Mouse (Mus musculus) mammary gland, adult 2 months (tissue): ENCODE results near the gene Gm3411. TPM values are rescaled to one million over a fixed set of nuclear protein-coding genes. Genes with fewer than 3 reads are reported as not detected.

Experiments used
- polyA plus RNA-seq: library from polyadenylated mRNA; depleted of rRNA; stranded (reverse); fragments of >200 nt; gene quantifications from 2 replicates; pipeline ENCODE4 v1.2.3, GENCODE M21; 2012; ENCODE audit warnings: low replicate concordance; rRNA removed

Gm3411 gene
- 0.06 TPM in 1 of 2 replicates, not detected in the other for polyA plus RNA-seq

DNA sequence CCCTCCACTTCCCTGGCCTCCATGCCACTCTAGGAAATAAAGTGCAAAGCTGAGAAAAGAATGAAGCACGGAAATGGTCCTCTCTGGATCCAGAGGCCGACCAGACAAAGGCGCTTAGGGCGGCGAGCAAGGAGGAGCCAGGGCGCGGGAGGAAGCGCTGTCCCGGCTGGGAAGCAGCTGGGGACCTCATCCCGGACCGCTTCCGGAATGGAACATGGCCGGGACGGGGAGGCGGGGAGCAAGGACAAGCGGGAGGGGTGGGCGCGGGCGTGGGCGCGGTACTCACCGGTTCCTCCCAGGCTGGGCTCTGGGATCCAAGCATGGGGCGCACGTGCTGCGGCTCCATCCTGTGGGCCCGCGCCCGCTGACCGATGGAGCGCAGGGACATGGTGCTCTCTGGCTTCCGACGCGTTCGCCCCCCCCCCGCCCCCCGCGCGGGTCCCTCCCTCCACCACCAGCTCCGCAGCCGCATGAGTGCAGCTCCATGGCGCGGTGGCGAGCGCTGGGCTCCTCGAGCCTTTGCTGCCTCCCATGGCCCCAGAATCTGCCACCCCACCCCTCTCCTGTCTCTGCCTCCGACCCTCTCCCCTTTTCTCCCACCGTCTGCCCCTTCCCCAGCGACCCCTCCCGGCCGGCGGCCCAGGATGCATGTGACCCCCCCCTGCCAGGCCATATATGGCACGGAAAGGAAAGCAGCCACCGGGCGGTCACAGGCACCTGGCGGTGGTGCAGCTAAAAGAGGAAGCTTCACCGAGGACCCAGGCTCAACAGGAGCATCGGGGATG is at the start of gene Gm3411:
TSS of gene Gm3411 (minus strand) at position 320 of the 785 bp plus-strand sequence.

GRCm38 (mm10) chr14:6304743-6305142 is 17.7 kb upstream of the Gm3411 start, which contains the start of gene Gm21103:
Gene Gm21103 (minus strand): TSS chr14:6304843.

DNA sequence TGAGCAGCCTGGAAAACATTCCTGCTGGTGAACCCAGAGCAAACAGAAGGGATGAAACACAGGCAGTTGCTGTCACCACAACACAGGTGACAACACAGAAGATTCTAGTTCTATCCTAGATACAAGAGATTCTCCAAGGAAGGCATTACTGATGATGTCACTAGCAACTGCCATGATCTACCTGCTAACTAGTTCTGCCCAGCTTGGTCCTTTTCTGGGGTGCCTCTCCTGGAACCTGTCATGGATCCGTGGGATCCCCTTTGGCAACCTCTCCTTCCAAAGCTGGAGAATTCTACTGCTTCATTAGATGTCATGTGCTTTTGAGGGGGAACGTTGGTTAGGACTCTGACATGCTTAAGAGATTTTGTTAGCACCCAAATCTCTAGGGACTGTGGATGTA is 67.9 kb downstream of the Gm3411 start, which contains the start of gene Gm21560:
TSS of gene Gm21560 (minus strand) at position 101 of the 400 bp plus-strand sequence.

Other genes starting within 250 kb of the Gm3411 start
- not detected in 2 replicates for gene Gm6337, start 229.0 kb downstream of the Gm3411 start, polyA plus RNA-seq
- 0.33 TPM in 1 of 2 replicates, not detected in the other for gene Gm8206, start 193.3 kb downstream of the Gm3411 start, polyA plus RNA-seq
- gene Gm3468, start 178.6 kb downstream of the Gm3411 start, polyA plus RNA-seq: 0.22 and 0.65 TPM in 2 replicates
- gene Gm3476, start 161.4 kb downstream of the Gm3411 start, polyA plus RNA-seq: not detected in 2 replicates
- gene Gm21560, start 68.0 kb downstream of the Gm3411 start, polyA plus RNA-seq: not detected in 2 replicates
- not detected in 2 replicates for gene Gm21103, start 17.6 kb upstream of the Gm3411 start, polyA plus RNA-seq
- gene Gm3618, start 56.4 kb upstream of the Gm3411 start, polyA plus RNA-seq: not detected in 2 replicates
- gene Gm16440, start 103.1 kb upstream of the Gm3411 start, polyA plus RNA-seq: not detected in 2 replicates
- 0.07 TPM in 1 of 2 replicates, not detected in the other for gene Gm3591, start 125.2 kb upstream of the Gm3411 start, polyA plus RNA-seq
- gene Gm3594, start 157.4 kb upstream of the Gm3411 start, polyA plus RNA-seq: not detected in 2 replicates